ENCODE assay signal across 17 mouse cellular contexts in the genomic region with DNA sequence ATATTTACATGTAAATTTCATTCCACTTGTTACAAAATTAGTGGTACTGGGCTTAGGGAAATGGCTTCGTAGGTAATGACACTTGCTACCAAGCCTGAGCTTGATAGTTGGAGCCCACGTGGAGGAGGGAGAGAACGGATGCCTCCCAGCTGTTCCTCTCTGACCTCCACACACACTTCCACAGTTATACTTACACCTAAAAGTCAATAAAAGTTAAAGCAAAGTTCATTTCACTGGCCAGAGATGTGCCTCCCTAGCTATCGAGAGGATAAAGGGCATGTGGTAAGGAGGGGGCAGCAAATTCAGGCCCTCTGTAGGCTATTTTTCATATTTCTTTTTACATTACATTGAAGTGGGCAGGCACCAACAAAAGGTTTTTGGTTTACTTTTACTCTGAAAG. TPM values are rescaled to one million over a fixed set of nuclear protein-coding genes. Genes with fewer than 3 reads are reported as not detected.
A peak's percentile ranks its signal among the peaks of the same experiment; 100 is the strongest.
DNase-seq lines count a peak whose midpoint lies in the region; ATAC-seq and TF ChIP-seq lines count a peak whose summit lies in the region.
"Had no signal": no experiment of that assay in that cellular context is flagged by ENCODE, and none has a peak within 500 bp of the region (broad histone marks: within the 10 kb centered on the region; RNA-seq: fewer than 3 reads in every experiment).

No protein-coding gene starts in this region.

- H3K4me1 ChIP-seq in kidney, embryonic 15.5 days, result peaks cover 3% of the 10 kb centered on the region; the same call in 1 of the 2 replicates
- H3K4me1 ChIP-seq in liver, embryonic 14.5 days (replicated peaks; ENCODE audit: control insufficient read depth in 2 of 2, insufficient read depth in 2 of 2, low read length in 1 of 2), result peaks cover 3% of the 10 kb centered on the region in 2 experiments; a peak in 3 of 4 replicates
- peaks cover 3% of the 10 kb centered on the region for H3K4me1 ChIP-seq in liver, embryonic 16.5 days (ENCODE audit: control insufficient read depth, low read depth, low read length)
- H3K4me1 ChIP-seq: hindbrain, embryonic 12.5 days had no signal

- H3K36me3 ChIP-seq in kidney, embryonic 15.5 days, result peaks cover 21% of the 10 kb centered on the region
- H3K36me3 ChIP-seq in liver, embryonic 14.5 days (replicated peaks; ENCODE audit: control insufficient read depth, insufficient read depth, low read depth), result no peaks in the 10 kb centered on the region
- H3K36me3 ChIP-seq in liver, embryonic 16.5 days (ENCODE audit: control insufficient read depth, insufficient read depth), result no peaks in the 10 kb centered on the region; the same call in none of the 2 replicates

- ATAC-seq in kidney, embryonic 15.5 days (replicated peaks; ENCODE audit: low FRiP score), result 0 out of 2 replicates have a peak, but pooled peaks have one; percentile 43
- 0 out of 2 replicates have a peak, but pooled peaks have one; percentile 23 for ATAC-seq in liver, embryonic 14.5 days (ENCODE audit: insufficient read depth)
- ATAC-seq in liver, embryonic 16.5 days (ENCODE audit: low read depth), result peak; percentile 81
- ATAC-seq: forebrain, embryonic 13.5 days; forebrain, postnatal 0 days had no signal

- DNase-seq in kidney, adult 11 months, result no peak
- no peak for DNase-seq in liver, embryonic 14.5 days (ENCODE audit: low read depth in 3 of 3, low spot score in 3 of 3)
- no peak for DNase-seq in liver
- no peak for DNase-seq in spleen, postnatal 4 days (ENCODE audit: low spot score in 2 of 2)
- DNase-seq: adrenal gland, adult 2 months; adrenal gland, postnatal 36 days; cerebellum, adult 2 months; cerebellum, postnatal 10 days; forebrain, postnatal 0 days; gastrocnemius, postnatal 25 days; heart, postnatal 10 days; heart, postnatal 4 days had no signal

- H3K27me3 ChIP-seq in kidney, embryonic 15.5 days, result no peaks in the 10 kb centered on the region
- no peaks in the 10 kb centered on the region for H3K27me3 ChIP-seq in liver, embryonic 14.5 days (ENCODE audit: control insufficient read depth, insufficient read depth, low read length)
- no peaks in the 10 kb centered on the region for H3K27me3 ChIP-seq in liver, embryonic 16.5 days (ENCODE audit: control insufficient read depth, insufficient read depth, low read depth, low read length)
- H3K27me3 ChIP-seq: forebrain, embryonic 13.5 days; hindbrain, embryonic 12.5 days had no signal

- 30% methylated on average over 4 of the region's 4 CpGs for WGBS in kidney, embryonic 15.5 days
- WGBS in liver, embryonic 14.5 days (ENCODE audit: insufficient replicate concordance), result 69% methylated on average over 4 of the region's 4 CpGs
- 67% methylated on average over 4 of the region's 4 CpGs for WGBS in liver, embryonic 16.5 days (ENCODE audit: insufficient replicate concordance)

- no peak for TF ChIP-seq EP300 in liver, embryonic 14.5 days (IDR thresholded peaks at IDR 0.05; ENCODE audit: low read depth)

- no peak for TF ChIP-seq CTCF in liver, embryonic 14.5 days (IDR thresholded peaks at IDR 0.05; ENCODE audit: low read depth)

- H3K4me2 ChIP-seq in kidney, embryonic 15.5 days, result no peak overlapping the region
- no peak overlapping the region for H3K4me2 ChIP-seq in liver, embryonic 14.5 days (ENCODE audit: low read depth)
- H3K4me2 ChIP-seq in liver, embryonic 16.5 days (ENCODE audit: low read depth, low read length), result no peak overlapping the region
- H3K4me2 ChIP-seq: forebrain, embryonic 13.5 days; hindbrain, embryonic 12.5 days had no signal

- H3K27ac ChIP-seq in kidney, embryonic 15.5 days, result no peak overlapping the region
- H3K27ac ChIP-seq in liver, embryonic 14.5 days, result no peak overlapping the region
- peak overlapping the region; percentile 42 for H3K27ac ChIP-seq in liver, embryonic 16.5 days (ENCODE audit: low read length)
- H3K27ac ChIP-seq: embryonic facial prominence, embryonic 10.5 days; forebrain, embryonic 13.5 days; hindbrain, embryonic 12.5 days had no signal

- no peak overlapping the region for H3K9ac ChIP-seq in kidney, embryonic 15.5 days
- no peak overlapping the region for H3K9ac ChIP-seq in liver, embryonic 14.5 days (replicated peaks)
- H3K9ac ChIP-seq in liver, embryonic 16.5 days (ENCODE audit: low read depth, low read length), result no peak overlapping the region
- H3K9ac ChIP-seq: forebrain, embryonic 13.5 days; forebrain, postnatal 0 days; hindbrain, embryonic 12.5 days had no signal

- no peaks in the 10 kb centered on the region for H3K9me3 ChIP-seq in kidney, embryonic 15.5 days (replicated peaks)
- no peaks in the 10 kb centered on the region for H3K9me3 ChIP-seq in liver, embryonic 14.5 days (ENCODE audit: control insufficient read depth, low read length)
- no peaks in the 10 kb centered on the region for H3K9me3 ChIP-seq in liver, embryonic 16.5 days (replicated peaks; ENCODE audit: control insufficient read depth, low read length)
- H3K9me3 ChIP-seq: embryonic facial prominence, embryonic 10.5 days; forebrain, embryonic 13.5 days; hindbrain, embryonic 12.5 days had no signal

- no peak overlapping the region for H3K4me3 ChIP-seq in kidney, embryonic 15.5 days (replicated peaks)
- H3K4me3 ChIP-seq in liver, embryonic 14.5 days (ENCODE audit: insufficient read depth in 1 of 2, low read depth in 2 of 2, low read length in 2 of 2), result no peak overlapping the region
- no peak overlapping the region for H3K4me3 ChIP-seq in liver, embryonic 16.5 days (ENCODE audit: low read depth, low read length)
- H3K4me3 ChIP-seq: embryonic facial prominence, embryonic 10.5 days; forebrain, embryonic 13.5 days; hindbrain, embryonic 12.5 days had no signal

RNA-seq across cellular contexts. Expression of a gene that starts 5.9 kb away (rescaled TPM):
- 103 TPM in 2 replicates for polyA plus RNA-seq in kidney, embryonic 15.5 days (2015; fragmentation: Nextera tagmentation; extraction: Ambion mirVana)
- 10.9 and 23.3 TPM in 2 replicates for polyA plus RNA-seq in liver, embryonic 14.5 days (2012; rRNA removed)
- polyA plus RNA-seq in liver, embryonic 14.5 days (2014; fragmentation: Nextera tagmentation; extraction: Ambion mirVana), result 26.9 and 29.8 TPM in 2 replicates
- 22.2 and 23.0 TPM in 2 replicates for polyA plus RNA-seq in liver, embryonic 16.5 days (2015; fragmentation: Nextera tagmentation; extraction: Ambion mirVana)

RNA-seq across cellular contexts. Expression of a gene that starts 52.7 kb away (rescaled TPM):
- 17.7 and 18.3 TPM in 2 replicates for polyA plus RNA-seq in kidney, embryonic 15.5 days (2015; fragmentation: Nextera tagmentation; extraction: Ambion mirVana)
- 4.4 and 5.9 TPM in 2 replicates for polyA plus RNA-seq in liver, embryonic 14.5 days (2012; rRNA removed)
- polyA plus RNA-seq in liver, embryonic 14.5 days (2014; fragmentation: Nextera tagmentation; extraction: Ambion mirVana), result 5.8 and 6.2 TPM in 2 replicates
- 6.0 and 6.7 TPM in 2 replicates for polyA plus RNA-seq in liver, embryonic 16.5 days (2015; fragmentation: Nextera tagmentation; extraction: Ambion mirVana)

Comparison
In these comparisons a context has a peak if more than half of its experiments do, and no peak if none do; other contexts are left out.
1. ATAC-seq: peak in every context shown above with its lines; median percentile 81 in liver, embryonic 16.5 days; 43 in kidney, embryonic 15.5 days; 23 in liver, embryonic 14.5 days.